Mouse (Mus musculus): Measurements from ENCODE around the gene Jak1.

GRCm38 (mm10) chr4:101180681-101181080 is 84.4 kb downstream of the Jak1 start:
- TF ChIP-seq CTCF (conservative IDR thresholded peaks at IDR 0.05; ENCODE audit: low read length) (no peak), NANOG (IDR thresholded peaks at IDR 0.05; ENCODE audit: borderline replicate concordance, low read length) (no peak)

All from E14TG2a.4 (cell line).